ENCODE assay signal across 8 mouse cellular contexts in genomic region chr12:73793744-73794143, GRCm38 (mm10).
DNase-seq lines count a peak whose midpoint lies in the region; ATAC-seq lines count a peak whose summit lies in the region.

No protein-coding gene starts in this region.

- no peak overlapping the region; the same call in 1 of the 2 replicates for H3K27ac ChIP-seq in intestine, embryonic 16.5 days (ENCODE audit: low read length)

- peak; percentile 12 for ATAC-seq in intestine, embryonic 16.5 days
- no peak for ATAC-seq in activated CD4-positive, CD25-positive, alpha-beta regulatory T cell, adult 4 months

- DNase-seq in heart, adult 8-10 months (ENCODE audit: low spot score) = peak; percentile 53
- DNase-seq in heart, postnatal 36 days = no peak
- DNase-seq in right cerebral cortex, postnatal 25 days = peak; percentile 9
- DNase-seq in right cerebral cortex, postnatal 4 days = no peak
- DNase-seq in adrenal gland, adult 18-20 months (ENCODE audit: low spot score in 2 of 2) = no peak
- DNase-seq in yolk sac, embryonic 10.5 days (ENCODE audit: low spot score) = no peak

- 28% methylated on average over 5 of the region's 5 CpGs for WGBS in intestine, embryonic 16.5 days

- H3K4me1 ChIP-seq in intestine, embryonic 16.5 days (ENCODE audit: control insufficient read depth, insufficient read depth, low read length) = peaks cover 16% of the 10 kb centered on the region

- peak overlapping the region; percentile 46; the same call in 1 of the 2 replicates for H3K9ac ChIP-seq in intestine, embryonic 16.5 days (ENCODE audit: low read depth, low read length)

- no peaks in the 10 kb centered on the region for H3K9me3 ChIP-seq in intestine, embryonic 16.5 days (ENCODE audit: control insufficient read depth, low read length)

- H3K4me2 ChIP-seq in intestine, embryonic 16.5 days (ENCODE audit: low read depth, low read length) = peak overlapping the region; percentile 38; the same call in 1 of the 2 replicates

- no peaks in the 10 kb centered on the region for H3K36me3 ChIP-seq in intestine, embryonic 16.5 days (ENCODE audit: control insufficient read depth, insufficient read depth, low read length)

- no peak overlapping the region for H3K4me3 ChIP-seq in intestine, embryonic 16.5 days (ENCODE audit: low read length)

- intact Hi-C loops in heart, postnatal 36 days (cut with DNase I) = no loop called here

- H3K27me3 ChIP-seq in intestine, embryonic 16.5 days (replicated peaks; ENCODE audit: control insufficient read depth, insufficient read depth, low read length) = no peaks in the 10 kb centered on the region

Comparison
In these comparisons a context has a peak if more than half of its experiments do, and no peak if none do; other contexts are left out.
1. DNase-seq: peak in heart, adult 8-10 months (single experiment) and right cerebral cortex, postnatal 25 days (single experiment); none in heart, postnatal 36 days (0 of 2), right cerebral cortex, postnatal 4 days (single experiment), adrenal gland, adult 18-20 months (0 of 2) and yolk sac, embryonic 10.5 days (single experiment).